Mouse (Mus musculus): ENCODE measurements at regions not wholly inside any gene's neighbourhood (a gene's known extent, or its start where the extent isn't known, plus 50 kb on each side); places are given as distances from the start of the nearest gene placed in this dataset.

GRCm38 (mm10) chr9:47307125-47307751, 222.7 kb upstream of the Cadm1 start:
- H3K36me3 ChIP-seq (ENCODE audit: control insufficient read depth, insufficient read depth, low read length), result no peaks in the 10 kb centered on the region
- H3K27ac ChIP-seq (ENCODE audit: low read depth, low read length), result no peak overlapping the region
- no peak for DNase-seq (ENCODE audit: low spot score, missing footprints)
- H3K4me1 ChIP-seq (ENCODE audit: control insufficient read depth, insufficient read depth, low read length), result peaks cover 3% of the 10 kb centered on the region; the same call in 1 of the 2 replicates
- H3K9ac ChIP-seq (ENCODE audit: low read length), result no peak overlapping the region
- no peaks in the 10 kb centered on the region for H3K27me3 ChIP-seq (ENCODE audit: control insufficient read depth, insufficient read depth, low read length)
- 88% methylated on average over 7 of the region's 7 CpGs for WGBS
- H3K4me3 ChIP-seq (ENCODE audit: low read depth, low read length), result no peak overlapping the region
- H3K9me3 ChIP-seq (ENCODE audit: control insufficient read depth, low read length), result no peaks in the 10 kb centered on the region
- no peak for ATAC-seq (ENCODE audit: low FRiP score)
- no peak overlapping the region for H3K4me2 ChIP-seq

- Histone ChIP-seq H3K4me2 (no peak overlapping the region), H3K9ac (ENCODE audit: low read length) (no peak overlapping the region), H3K27ac (ENCODE audit: low read depth, low read length) (no peak overlapping the region), H3K4me3 (ENCODE audit: low read depth, low read length) (no peak overlapping the region), H3K9me3 (ENCODE audit: control insufficient read depth, low read length) (no peaks in the 10 kb centered on the region), H3K36me3 (ENCODE audit: control insufficient read depth, insufficient read depth, low read length) (no peaks in the 10 kb centered on the region), H3K27me3 (ENCODE audit: control insufficient read depth, insufficient read depth, low read length) (no peaks in the 10 kb centered on the region), H3K4me1 (ENCODE audit: control insufficient read depth, insufficient read depth, low read length) (peaks cover 3% of the 10 kb centered on the region; the same call in 1 of the 2 replicates)
- no peak for DNase-seq (ENCODE audit: low spot score, missing footprints)
- 50% methylated on average over 17 of the region's 17 CpGs for WGBS
- no peak for ATAC-seq (ENCODE audit: low FRiP score)
These were observed 222.0 kb upstream of the Cadm1 start for GRCm38 (mm10) chr9:47307752-47308500.

DNA sequence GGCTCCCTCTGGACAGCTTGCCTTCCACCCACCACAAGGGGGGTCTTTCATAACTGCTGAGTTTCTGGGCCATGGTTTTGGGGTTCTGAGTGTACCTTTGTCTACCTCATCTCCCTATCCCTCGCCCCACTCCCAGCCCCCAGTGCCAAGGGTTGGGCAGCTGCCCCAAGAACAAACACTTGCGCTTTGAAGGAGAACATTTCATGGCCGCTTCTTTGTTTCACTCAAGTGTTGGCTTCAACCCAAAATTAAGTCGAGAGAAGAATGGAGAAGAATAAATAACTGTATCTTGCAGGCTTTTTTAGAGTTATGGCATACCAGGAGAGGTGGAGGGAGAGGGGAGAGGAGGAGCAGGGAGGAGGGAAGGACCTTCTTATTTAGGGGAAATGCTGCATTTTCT, 216.5 kb upstream of the Cadm1 start:
- Histone ChIP-seq H3K9me3 (ENCODE audit: control insufficient read depth, low read length) (no peaks in the 10 kb centered on the region), H3K4me3 (ENCODE audit: low read depth, low read length) (no peak overlapping the region), H3K4me2 (no peak overlapping the region), H3K4me1 (ENCODE audit: control insufficient read depth, insufficient read depth, low read length) (no peaks in the 10 kb centered on the region; the same call in 1 of the 2 replicates), H3K27me3 (ENCODE audit: control insufficient read depth, insufficient read depth, low read length) (no peaks in the 10 kb centered on the region), H3K36me3 (ENCODE audit: control insufficient read depth, insufficient read depth, low read length) (no peaks in the 10 kb centered on the region), H3K27ac (ENCODE audit: low read depth, low read length) (no peak overlapping the region), H3K9ac (ENCODE audit: low read length) (no peak overlapping the region)
- DNase-seq (ENCODE audit: low spot score, missing footprints), result no peak
- no peak for ATAC-seq (ENCODE audit: low FRiP score)
- WGBS, result 89% methylated on average over 4 of the region's 4 CpGs

- Histone ChIP-seq H3K36me3 (ENCODE audit: control insufficient read depth, insufficient read depth, low read length) (no peaks in the 10 kb centered on the region), H3K27me3 (ENCODE audit: control insufficient read depth, insufficient read depth, low read length) (no peaks in the 10 kb centered on the region), H3K9ac (ENCODE audit: low read length) (no peak overlapping the region), H3K9me3 (ENCODE audit: control insufficient read depth, low read length) (no peaks in the 10 kb centered on the region), H3K27ac (ENCODE audit: low read depth, low read length) (no peak overlapping the region), H3K4me1 (ENCODE audit: control insufficient read depth, insufficient read depth, low read length) (no peaks in the 10 kb centered on the region), H3K4me3 (ENCODE audit: low read depth, low read length) (no peak overlapping the region), H3K4me2 (no peak overlapping the region)
- DNase-seq (ENCODE audit: low spot score, missing footprints) (no peak), ATAC-seq (ENCODE audit: low FRiP score) (no peak)
- WGBS, result 92% methylated on average over 1 of the region's 1 CpGs
These were observed 215.7 kb upstream of the Cadm1 start for GRCm38 (mm10) chr9:47314236-47314635.

GRCm38 (mm10) chr9:47320345-47320744, 209.6 kb upstream of the Cadm1 start:
- H3K27me3 ChIP-seq (ENCODE audit: control insufficient read depth, insufficient read depth, low read length), result no peaks in the 10 kb centered on the region
- H3K9ac ChIP-seq (ENCODE audit: low read length), result no peak overlapping the region
- H3K9me3 ChIP-seq (ENCODE audit: control insufficient read depth, low read length), result no peaks in the 10 kb centered on the region
- H3K4me1 ChIP-seq (ENCODE audit: control insufficient read depth, insufficient read depth, low read length), result no peaks in the 10 kb centered on the region
- WGBS, result 88% methylated on average over 1 of the region's 1 CpGs
- no peak for ATAC-seq (ENCODE audit: low FRiP score)
- no peak overlapping the region for H3K4me3 ChIP-seq (ENCODE audit: low read depth, low read length)
- H3K36me3 ChIP-seq (ENCODE audit: control insufficient read depth, insufficient read depth, low read length), result no peaks in the 10 kb centered on the region
- H3K4me2 ChIP-seq, result no peak overlapping the region
- H3K27ac ChIP-seq (ENCODE audit: low read depth, low read length), result no peak overlapping the region
- peak; percentile 28 for DNase-seq (ENCODE audit: low spot score, missing footprints)

GRCm38 (mm10) chr9:47321106-47321789, 208.7 kb upstream of the Cadm1 start:
- H3K9me3 ChIP-seq (ENCODE audit: control insufficient read depth, low read length), result no peaks in the 10 kb centered on the region
- WGBS, result 80% methylated on average over 10 of the region's 10 CpGs
- no peak for ATAC-seq (ENCODE audit: low FRiP score)

GRCm38 (mm10) chr9:47322293-47322692, 207.7 kb upstream of the Cadm1 start:
- no peak overlapping the region for H3K27ac ChIP-seq (ENCODE audit: low read depth, low read length)
- H3K4me3 ChIP-seq (ENCODE audit: low read depth, low read length), result no peak overlapping the region
- no peaks in the 10 kb centered on the region for H3K27me3 ChIP-seq (ENCODE audit: control insufficient read depth, insufficient read depth, low read length)
- H3K4me1 ChIP-seq (ENCODE audit: control insufficient read depth, insufficient read depth, low read length), result peaks cover 5% of the 10 kb centered on the region; the same call in 1 of the 2 replicates
- DNase-seq (ENCODE audit: low spot score, missing footprints) (no peak), ATAC-seq (ENCODE audit: low FRiP score) (no peak)
- H3K36me3 ChIP-seq (ENCODE audit: control insufficient read depth, insufficient read depth, low read length), result no peaks in the 10 kb centered on the region
- no peaks in the 10 kb centered on the region for H3K9me3 ChIP-seq (ENCODE audit: control insufficient read depth, low read length)
- WGBS, result 77% methylated on average over 5 of the region's 5 CpGs
- no peak overlapping the region for H3K9ac ChIP-seq (ENCODE audit: low read length)
- H3K4me2 ChIP-seq, result no peak overlapping the region

More at GRCm38 (mm10) chr9:47321106-47321789, 208.7 kb upstream of the Cadm1 start:
- no peaks in the 10 kb centered on the region for H3K36me3 ChIP-seq (ENCODE audit: control insufficient read depth, insufficient read depth, low read length)
- no peak overlapping the region for H3K9ac ChIP-seq (ENCODE audit: low read length)
- no peaks in the 10 kb centered on the region for H3K27me3 ChIP-seq (ENCODE audit: control insufficient read depth, insufficient read depth, low read length)
- H3K4me1 ChIP-seq (ENCODE audit: control insufficient read depth, insufficient read depth, low read length), result peaks cover 5% of the 10 kb centered on the region; the same call in 1 of the 2 replicates
- no peak overlapping the region for H3K4me2 ChIP-seq
- no peak overlapping the region for H3K4me3 ChIP-seq (ENCODE audit: low read depth, low read length)
- H3K27ac ChIP-seq (ENCODE audit: low read depth, low read length), result no peak overlapping the region
- DNase-seq (ENCODE audit: low spot score, missing footprints), result peak; percentile 67

DNA sequence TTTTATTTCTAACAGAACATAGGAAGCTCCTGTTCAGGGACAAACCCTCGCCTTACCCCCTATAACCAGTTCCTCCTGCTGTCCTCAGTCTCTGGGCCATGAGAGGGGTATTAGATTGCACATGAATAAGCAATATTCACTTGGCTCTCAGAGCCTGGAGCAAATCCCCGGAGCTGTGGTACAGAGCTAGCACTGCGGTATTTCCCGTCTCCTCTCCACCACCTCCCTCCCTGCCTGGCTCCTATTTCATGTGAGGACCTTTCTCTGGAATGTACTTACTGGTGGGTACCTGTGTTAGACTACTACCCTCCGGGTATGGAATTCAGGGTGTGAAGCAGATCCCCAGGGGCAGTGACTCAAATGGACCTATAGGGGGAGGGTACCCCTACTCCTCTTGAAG, 206.9 kb upstream of the Cadm1 start:
- H3K9me3 ChIP-seq (ENCODE audit: control insufficient read depth, low read length), result no peaks in the 10 kb centered on the region
- no peak overlapping the region for H3K9ac ChIP-seq (ENCODE audit: low read length)
- no peak overlapping the region for H3K4me2 ChIP-seq
- H3K4me1 ChIP-seq (ENCODE audit: control insufficient read depth, insufficient read depth, low read length), result peaks cover 5% of the 10 kb centered on the region; the same call in 1 of the 2 replicates
- 70% methylated on average over 5 of the region's 5 CpGs for WGBS
- DNase-seq (ENCODE audit: low spot score, missing footprints) (peak; percentile 77), ATAC-seq (ENCODE audit: low FRiP score) (no peak)
- H3K27me3 ChIP-seq (ENCODE audit: control insufficient read depth, insufficient read depth, low read length), result no peaks in the 10 kb centered on the region
- no peak overlapping the region for H3K27ac ChIP-seq (ENCODE audit: low read depth, low read length)
- no peak overlapping the region for H3K4me3 ChIP-seq (ENCODE audit: low read depth, low read length)
- no peaks in the 10 kb centered on the region for H3K36me3 ChIP-seq (ENCODE audit: control insufficient read depth, insufficient read depth, low read length)

GRCm38 (mm10) chr9:47327575-47327974, 202.4 kb upstream of the Cadm1 start:
- Histone ChIP-seq H3K4me1 (ENCODE audit: control insufficient read depth, insufficient read depth, low read length) (peaks cover 5% of the 10 kb centered on the region; the same call in 1 of the 2 replicates), H3K4me2 (no peak overlapping the region), H3K27ac (ENCODE audit: low read depth, low read length) (no peak overlapping the region), H3K9ac (ENCODE audit: low read length) (no peak overlapping the region), H3K36me3 (ENCODE audit: control insufficient read depth, insufficient read depth, low read length) (no peaks in the 10 kb centered on the region), H3K4me3 (ENCODE audit: low read depth, low read length) (no peak overlapping the region), H3K9me3 (ENCODE audit: control insufficient read depth, low read length) (no peaks in the 10 kb centered on the region), H3K27me3 (ENCODE audit: control insufficient read depth, insufficient read depth, low read length) (no peaks in the 10 kb centered on the region)
- WGBS, result 100% methylated on average over 2 of the region's 2 CpGs
- no peak for ATAC-seq (ENCODE audit: low FRiP score)
- DNase-seq (ENCODE audit: low spot score, missing footprints), result peak; percentile 78

All from midbrain, embryonic 11.5 days (tissue).